8 mouse cellular contexts compared by ENCODE assay signal in the genomic region with DNA sequence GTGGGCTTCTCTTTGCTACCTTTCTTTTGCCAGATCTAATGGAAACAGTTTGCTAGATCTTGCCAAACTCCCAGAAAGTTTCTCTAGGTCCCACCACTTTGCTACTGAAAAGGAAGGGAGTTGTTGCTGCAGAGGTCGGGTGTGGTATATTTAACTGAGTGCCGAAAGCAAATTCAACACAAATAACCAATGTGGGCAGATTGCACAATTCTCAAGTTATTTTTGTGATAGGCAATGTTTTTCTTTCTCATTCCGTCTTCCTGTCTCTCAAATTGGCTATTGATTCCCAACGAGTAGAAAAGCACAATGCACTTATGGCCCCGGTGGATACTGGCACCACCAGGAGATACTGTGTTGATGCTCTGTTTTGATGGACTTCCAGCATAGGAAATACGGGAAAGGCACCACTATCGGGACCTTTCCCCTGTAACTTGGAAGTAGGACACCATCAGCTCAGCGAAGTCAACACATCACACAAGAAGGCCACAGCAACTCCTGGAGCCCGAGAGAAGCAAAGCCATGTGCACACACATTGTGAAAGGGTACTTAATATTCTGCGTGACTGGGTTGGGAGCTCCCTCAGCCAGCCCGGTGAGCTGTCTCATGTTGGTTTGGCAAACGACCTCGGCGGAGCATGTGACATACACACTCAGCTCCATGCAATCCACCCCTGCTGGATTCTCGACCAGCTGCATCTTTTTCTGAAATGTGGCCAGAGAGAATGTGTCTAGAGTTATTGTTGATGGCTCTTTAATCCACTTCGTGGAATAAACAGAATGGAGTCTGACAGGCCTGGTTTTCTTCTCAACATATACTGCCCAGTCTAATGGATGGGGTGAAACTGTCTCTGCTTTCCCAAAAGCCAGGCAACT. TPM values are rescaled to one million over a fixed set of nuclear protein-coding genes. Genes with fewer than 3 reads are reported as not detected.
DNase-seq lines count a peak whose midpoint lies in the region; ATAC-seq and TF ChIP-seq lines count a peak whose summit lies in the region.

No protein-coding gene starts in this region.

- DNase-seq in thymus, postnatal 0 days (ENCODE audit: low spot score) = peak; percentile 8
- no peak for DNase-seq in thymus, postnatal 4 days
- peak; percentile 96 for DNase-seq in fibroblast of lung, adult 2 months (ENCODE audit: low read depth)
- DNase-seq in heart, postnatal 0 days (ENCODE audit: low spot score) = peak; percentile 81
- DNase-seq in left cerebral cortex, adult 2 months (ENCODE audit: extremely low spot score in 1 of 2, low spot score in 2 of 2) = no peak
- DNase-seq in frontal cortex, postnatal 25 days (ENCODE audit: low spot score in 2 of 2) = no peak

- peak overlapping the region; percentile 20 for H3K4me2 ChIP-seq in heart, postnatal 0 days (ENCODE audit: low read depth, low read length)
- no peak overlapping the region for H3K4me2 ChIP-seq in midbrain, embryonic 12.5 days (replicated peaks)

- no peaks in the 10 kb centered on the region for H3K36me3 ChIP-seq in heart, postnatal 0 days (replicated peaks; ENCODE audit: control insufficient read depth, insufficient read depth, low read length)
- H3K36me3 ChIP-seq in midbrain, embryonic 12.5 days = no peaks in the 10 kb centered on the region

- ATAC-seq in heart, postnatal 0 days (ENCODE audit: insufficient read depth, low read depth) = peak; percentile 78
- peak; percentile 47; the same call in 1 of the 2 replicates for ATAC-seq in midbrain, embryonic 12.5 days (ENCODE audit: low FRiP score, low read depth)
- ATAC-seq in erythroblast, adult 5-6 weeks (replicated peaks; ENCODE audit: low FRiP score, poor library complexity, severe bottlenecking) = no peak

- 39% methylated on average over 16 of the region's 16 CpGs for WGBS in heart, postnatal 0 days
- WGBS in midbrain, embryonic 12.5 days = 65% methylated on average over 16 of the region's 16 CpGs

- no peak; the same call in 1 of the 2 replicates for TF ChIP-seq EP300 in heart, postnatal 0 days (IDR thresholded peaks at IDR 0.05; ENCODE audit: low read depth)

- H3K9me3 ChIP-seq in heart, postnatal 0 days (replicated peaks; ENCODE audit: control insufficient read depth, low read length) = no peaks in the 10 kb centered on the region
- 0 out of 2 replicates have a peak, but pooled peaks cover 4% of the 10 kb centered on the region for H3K9me3 ChIP-seq in midbrain, embryonic 12.5 days

- H3K4me1 ChIP-seq in heart, postnatal 0 days (ENCODE audit: control insufficient read depth, insufficient read depth) = peaks cover 26% of the 10 kb centered on the region
- peaks cover 23% of the 10 kb centered on the region for H3K4me1 ChIP-seq in midbrain, embryonic 12.5 days

- H3K4me3 ChIP-seq in heart, postnatal 0 days (ENCODE audit: low read depth, low read length) = no peak overlapping the region
- H3K4me3 ChIP-seq in left cerebral cortex, adult 2 months = no peak overlapping the region
- H3K4me3 ChIP-seq in midbrain, embryonic 12.5 days = no peak overlapping the region

- 0 out of 2 replicates have a peak, but pooled peaks have one; percentile 4 for TF ChIP-seq CTCF in heart, postnatal 0 days (IDR thresholded peaks at IDR 0.05; ENCODE audit: low read depth)
- no peak; the same call in 1 of the 2 replicates for TF ChIP-seq CTCF in left cerebral cortex, adult 2 months (IDR thresholded peaks at IDR 0.05)

- H3K27ac ChIP-seq in heart, postnatal 0 days (ENCODE audit: low read depth) = peak overlapping the region; percentile 74
- peak overlapping the region; percentile 93 for H3K27ac ChIP-seq in left cerebral cortex, adult 2 months
- H3K27ac ChIP-seq in midbrain, embryonic 12.5 days (replicated peaks) = peak overlapping the region; percentile 64

- no peak overlapping the region for H3K9ac ChIP-seq in heart, postnatal 0 days (replicated peaks; ENCODE audit: low read depth, low read length)
- no peak overlapping the region for H3K9ac ChIP-seq in midbrain, embryonic 12.5 days (replicated peaks)

- intact Hi-C loops in left cerebral cortex, adult 2 months (cut with DNase I) = no loop called here

- H3K27me3 ChIP-seq in heart, postnatal 0 days (ENCODE audit: control insufficient read depth, insufficient read depth, low read length) = no peaks in the 10 kb centered on the region
- peaks cover 4% of the 10 kb centered on the region; the same call in 1 of the 2 replicates for H3K27me3 ChIP-seq in midbrain, embryonic 12.5 days

RNA-seq across cellular contexts. Expression of a gene that starts 35.3 kb away (rescaled TPM):
- polyA plus RNA-seq in thymus, postnatal 0 days (2015; fragmentation: Nextera tagmentation; extraction: Ambion mirVana) = 11.9 and 12.7 TPM in 2 replicates
- 37.7 and 40.1 TPM in 2 replicates for total RNA-seq in heart, postnatal 0 days (2014; rRNA removed; ENCODE audit: low replicate concordance)
- 22.0 and 24.9 TPM in 2 replicates for polyA plus RNA-seq in heart, postnatal 0 days (2015; fragmentation: Nextera tagmentation; extraction: Ambion mirVana)
- 10 to 100 TPM; 15.8 to 17.8 TPM for total RNA-seq in left cerebral cortex, adult 2 months (2021)
- 10.5 and 12.9 TPM in 2 replicates for polyA plus RNA-seq in midbrain, embryonic 12.5 days (2016; fragmentation: Nextera tagmentation; extraction: Ambion mirVana)
- 3.8 and 7.5 TPM in 2 replicates for total RNA-seq in erythroblast, adult 5-6 weeks (2015; ENCODE audit: low replicate concordance)
- 3.0 and 9.2 TPM in 2 replicates for total RNA-seq in erythroblast, adult 5-6 weeks (2017; ENCODE audit: low replicate concordance)

RNA-seq across cellular contexts. Expression of a gene that starts 43.6 kb away (rescaled TPM):
- polyA plus RNA-seq in thymus, postnatal 0 days (2015; fragmentation: Nextera tagmentation; extraction: Ambion mirVana) = 13.1 and 15.3 TPM in 2 replicates
- 42.5 and 54.6 TPM in 2 replicates for total RNA-seq in heart, postnatal 0 days (2014; rRNA removed; ENCODE audit: low replicate concordance)
- 6.7 and 6.9 TPM in 2 replicates for polyA plus RNA-seq in heart, postnatal 0 days (2015; fragmentation: Nextera tagmentation; extraction: Ambion mirVana)
- total RNA-seq in left cerebral cortex, adult 2 months (2021) = 100 to 1,000 TPM; 102 to 105 TPM
- 11.7 and 13.4 TPM in 2 replicates for polyA plus RNA-seq in midbrain, embryonic 12.5 days (2016; fragmentation: Nextera tagmentation; extraction: Ambion mirVana)
- total RNA-seq in erythroblast, adult 5-6 weeks (2015; ENCODE audit: low replicate concordance) = 35.4 and 65.8 TPM in 2 replicates
- total RNA-seq in erythroblast, adult 5-6 weeks (2017; ENCODE audit: low replicate concordance) = 29.8 and 33.5 TPM in 2 replicates

Comparison
In these comparisons a context has a peak if more than half of its experiments do, and no peak if none do; other contexts are left out.
1. DNase-seq: peak in thymus, postnatal 0 days (single experiment), fibroblast of lung, adult 2 months (single experiment) and heart, postnatal 0 days (single experiment); none in thymus, postnatal 4 days (single experiment), left cerebral cortex, adult 2 months (0 of 2) and frontal cortex, postnatal 25 days (0 of 2).
2. Peak in every context shown above with its lines, with median percentiles within 50 percentile points of each other: H3K27ac ChIP-seq.